Mouse (Mus musculus) cerebellum, adult 8-10 months (tissue): ENCODE measurements around the gene Ssxb6.
"Not testable (repeated sequence)": the region's sequence is repeated elsewhere in the genome, so short reads cannot be mapped to it uniquely, and the experiment has no call there.

Experiments used
- DNase-seq: peaks from one replicate; pipeline ENCODE4 v3.0.0; 2022

Gene Ssxb6

GRCm38 (mm10) chrX:8548155-8548554, at the start of gene Ssxb6:
Ssxb6 (minus strand) TSS chrX:8548255.
- DNase-seq = not testable (repeated sequence)

- DNase-seq = not testable (repeated sequence)
Measured at GRCm38 (mm10) chrX:8591716-8592115, 43.7 kb upstream of the Ssxb6 start, which contains the start of gene Ssxb3. Ssxb3 (minus strand) TSS chrX:8591816.

DNA sequence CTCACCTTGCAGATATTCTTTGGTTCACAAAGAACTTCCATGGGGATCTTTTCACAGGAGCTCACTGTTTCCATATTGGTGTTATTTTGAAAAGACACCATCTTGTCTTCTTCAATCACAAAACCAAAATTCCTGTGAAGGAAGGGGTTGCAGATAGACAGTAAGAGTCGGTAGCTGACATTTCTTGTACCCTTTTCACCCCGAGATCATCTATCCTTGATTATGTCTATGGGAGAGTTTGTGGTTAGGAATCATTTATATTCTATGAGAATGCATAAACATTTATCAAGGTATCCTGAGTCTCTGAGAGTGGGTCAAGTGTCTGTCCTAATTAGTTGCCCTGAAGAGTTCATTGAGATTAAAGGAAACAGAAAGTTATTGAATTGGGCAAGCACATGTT, 23.2 kb downstream of the Ssxb6 start, which contains the start of gene Gm14459:
Gene Gm14459, minus strand, starts transcription at position 101 of the 400 bp plus-strand sequence.
- no peak for DNase-seq
